Mouse (Mus musculus): ENCODE measurements around the gene Gm38392. TPM values are rescaled to one million over a fixed set of nuclear protein-coding genes. Genes with fewer than 3 reads are reported as not detected.
A peak's percentile ranks its signal among the peaks of the same experiment; 100 is the strongest.
"Not testable (repeated sequence)": the region's sequence is repeated elsewhere in the genome, so short reads cannot be mapped to it uniquely, and the experiment has no call there.

The Gm38392 gene
- total RNA-seq (2021): 1 to 10 TPM in 1 of 2 experiments, under 1 TPM in 1; 1.00 to 1.3 TPM
- long read RNA-seq, experiment 1: 0 reads
- long read RNA-seq, experiment 2: 0 reads

- no peak for DNase-seq (ENCODE audit: low spot score)
These were observed at the start of gene Gm38392 for GRCm38 (mm10) chr3:88287110-88287509. Gene Gm38392, minus strand, starts transcription at chr3:88287210.

GRCm38 (mm10) chr3:88336058-88337013 is 49.3 kb upstream of the Gm38392 start, which contains the start of the genes Tmem79 and Smg5:
Gene Tmem79, minus strand, starts transcription at chr3:88336148.
Gene Smg5, plus strand, starts transcription at chr3:88336260.
- DNase-seq (ENCODE audit: low spot score): peak; percentile 97

- no peak for DNase-seq (ENCODE audit: low spot score)
These were observed 48.5 kb upstream of the Gm38392 start for GRCm38 (mm10) chr3:88335436-88336053.

GRCm38 (mm10) chr3:88334902-88335435 is 48.0 kb upstream of the Gm38392 start:
- DNase-seq (ENCODE audit: low spot score): no peak

GRCm38 (mm10) chr3:88334029-88334658 is 47.1 kb upstream of the Gm38392 start:
- DNase-seq (ENCODE audit: low spot score): no peak

GRCm38 (mm10) chr3:88331282-88331681 is 44.3 kb upstream of the Gm38392 start:
- DNase-seq (ENCODE audit: low spot score): peak; percentile 63

- no peak for DNase-seq (ENCODE audit: low spot score)
These were observed 41.9 kb upstream of the Gm38392 start for GRCm38 (mm10) chr3:88328956-88329355.

GRCm38 (mm10) chr3:88324951-88325405 is 38.0 kb upstream of the Gm38392 start, which contains the start of gene Glmp:
Gene Glmp, plus strand, starts transcription at chr3:88325023.
- DNase-seq (ENCODE audit: low spot score): peak; percentile 67

- no peak for DNase-seq (ENCODE audit: low spot score)
These were observed 12.2 kb upstream of the Gm38392 start for GRCm38 (mm10) chr3:88299172-88299571.

GRCm38 (mm10) chr3:88297321-88297851 is 10.4 kb upstream of the Gm38392 start:
- no peak for DNase-seq (ENCODE audit: low spot score)

- DNase-seq (ENCODE audit: low spot score): peak; percentile 98
These were observed 9.7 kb upstream of the Gm38392 start, which contains the start of the genes Tsacc and Cct3 for GRCm38 (mm10) chr3:88296561-88297318. Gene Tsacc, minus strand, starts transcription at chr3:88296999. Gene Cct3, plus strand, starts transcription at chr3:88297116.

GRCm38 (mm10) chr3:88296110-88296560 is 9.1 kb upstream of the Gm38392 start:
- DNase-seq (ENCODE audit: low spot score): no peak

- DNase-seq (ENCODE audit: low spot score): not testable (repeated sequence)
These were observed 8.3 kb upstream of the Gm38392 start for GRCm38 (mm10) chr3:88295272-88295671.

GRCm38 (mm10) chr3:88291970-88292369 is 5.0 kb upstream of the Gm38392 start:
- DNase-seq (ENCODE audit: low spot score): peak; percentile 18

- DNase-seq (ENCODE audit: low spot score): not testable (repeated sequence)
These were observed 1.2 kb upstream of the Gm38392 start for GRCm38 (mm10) chr3:88288133-88288713.

GRCm38 (mm10) chr3:88285565-88285895 is 1.5 kb downstream of the Gm38392 start:
- not testable (repeated sequence) for DNase-seq (ENCODE audit: low spot score)

- DNase-seq (ENCODE audit: low spot score): not testable (repeated sequence)
These were observed 2.0 kb downstream of the Gm38392 start for GRCm38 (mm10) chr3:88284815-88285564.

- not testable (repeated sequence) for DNase-seq (ENCODE audit: low spot score)
These were observed 5.7 kb downstream of the Gm38392 start for GRCm38 (mm10) chr3:88281141-88281916.
